Mouse (Mus musculus) ES-E14 (cell line): ENCODE measurements at regions not wholly inside any gene's neighbourhood (a gene's known extent, or its start where the extent isn't known, plus 50 kb on each side); places are given as distances from the start of the nearest gene placed in this dataset.

ENCODE experiments used
- DNase-seq: peaks from one replicate; pipeline ENCODE4 v3.0.0-alpha.2; 2013; ENCODE audit warnings: low read depth, low spot score
- H3K27ac ChIP-seq: 2 replicates; pipeline ENCODE4 v1.5.1; 2012; ENCODE audit warnings: low read depth, mild to moderate bottlenecking, low read length, moderate library complexity, mixed read lengths; ENCODE audit not compliant: poor library complexity, insufficient read depth, severe bottlenecking
- H3K36me3 ChIP-seq: 2 replicates; pipeline ENCODE4 v1.6.1; 2012; ENCODE audit warnings: mild to moderate bottlenecking, low read length, moderate library complexity, mixed read lengths; ENCODE audit not compliant: control insufficient read depth, poor library complexity, insufficient read depth, severe bottlenecking
- H3K4me1 ChIP-seq, 2 experiments: fragments of 150-350 bp in 1 of 2; sonication (generic) in 1 of 2; 2 replicates each; pipeline ENCODE4 v1.6.1; 2012; ENCODE audit warnings: low read length in 2 of 2, mild to moderate bottlenecking in 1 of 2, mixed read lengths in 1 of 2; ENCODE audit not compliant: control insufficient read depth in 2 of 2, insufficient read depth in 2 of 2, poor library complexity in 1 of 2
- H3K4me3 ChIP-seq, 2 experiments: fragments of 150-350 bp in 1 of 2; sonication (generic) in 1 of 2; 2 replicates each; pipeline ENCODE4 v1.5.1; 2012; ENCODE audit warnings: low read length in 2 of 2, low read depth in 1 of 2, mild to moderate bottlenecking in 1 of 2, mixed read lengths in 1 of 2; ENCODE audit not compliant: insufficient read depth in 1 of 2, poor library complexity in 1 of 2, severe bottlenecking in 1 of 2
- H3K9ac ChIP-seq: 2 replicates; pipeline ENCODE4 v1.6.1; 2012; ENCODE audit warnings: low read depth, mild to moderate bottlenecking, low read length, mixed read lengths; ENCODE audit not compliant: poor library complexity, insufficient read depth, severe bottlenecking
- H3K9me3 ChIP-seq: fragments of 150-350 bp; sonication (generic); 2 replicates; pipeline ENCODE4 v1.6.1; 2012; ENCODE audit warnings: low read depth, mild to moderate bottlenecking, low read length; ENCODE audit not compliant: control insufficient read depth, insufficient read depth
- CHD2 ChIP-seq: IDR thresholded peaks from 2 replicates; pipeline ENCODE4 v1.6.1; 2014; ENCODE audit warnings: mild to moderate bottlenecking, low read depth, low read length, inconsistent platforms
- HCFC1 ChIP-seq: IDR thresholded peaks from 2 replicates; pipeline ENCODE4 v1.6.1; 2012; ENCODE audit warnings: low read length, inconsistent platforms, borderline replicate concordance; ENCODE audit not compliant: insufficient read depth
- MAFK ChIP-seq: IDR thresholded peaks from 2 replicates; pipeline ENCODE4 v1.6.1; 2014; ENCODE audit warnings: mild to moderate bottlenecking, low read depth, low read length, inconsistent platforms; ENCODE audit not compliant: insufficient read depth
- ZC3H11A ChIP-seq: IDR thresholded peaks from 2 replicates; pipeline ENCODE4 v1.6.1; 2012; ENCODE audit warnings: low read depth, mild to moderate bottlenecking, inconsistent platforms, low read length, borderline replicate concordance
- ZNF384 ChIP-seq: IDR thresholded peaks from 2 replicates; pipeline ENCODE4 v1.6.1; 2012; ENCODE audit warnings: low read depth, low read length, inconsistent platforms
- in situ Hi-C, 2 experiments: fragments of 600-800 bp; cut with MboI; formaldehyde crosslinking; loops; one replicate each; pipeline ENCODE4 v1.15.1; 2025; ENCODE audit warnings: low sequenced_read_pairs in 2 of 2, inconsistent platforms in 1 of 2; ENCODE audit not compliant: unreplicated experiment in 2 of 2

DNA sequence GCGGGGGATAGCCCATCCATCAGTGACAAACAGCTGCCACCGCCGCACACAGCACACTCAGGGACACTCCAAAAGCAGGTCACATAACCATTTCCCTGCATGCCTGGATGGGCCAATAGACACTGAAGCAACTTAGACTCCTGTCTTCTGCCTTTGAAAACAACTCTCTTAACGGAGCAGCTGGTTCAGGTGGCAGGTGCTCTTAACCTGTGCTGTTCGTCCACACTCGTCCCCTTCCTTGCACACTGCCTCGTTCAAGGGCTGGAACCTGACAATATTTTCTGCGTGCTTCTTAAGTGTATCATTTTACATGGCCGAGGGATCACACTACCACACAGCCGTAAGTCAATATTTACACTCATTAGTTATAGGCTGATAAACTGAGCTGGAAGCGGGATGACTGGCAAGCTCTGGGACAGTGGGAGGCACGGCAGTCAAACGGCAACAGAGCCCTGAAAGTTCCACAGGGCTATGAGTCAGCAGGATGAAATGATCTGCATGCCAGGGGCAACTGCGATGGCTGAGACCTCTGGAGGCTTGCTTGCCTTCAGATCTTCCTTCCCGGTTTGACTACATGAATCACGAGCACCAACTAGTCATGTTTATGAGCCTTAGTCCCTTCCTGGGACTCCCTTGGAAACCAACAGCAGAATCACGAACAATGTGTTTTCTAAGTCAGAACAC is 92.0 kb upstream of the Sgk1 start:
- H3K4me3 ChIP-seq = no peak overlapping the region
- in situ Hi-C loops = no loop called here
- no peak overlapping the region for H3K27ac ChIP-seq
- TF ChIP-seq MAFK = peak; percentile 48; the same call in 1 of the 2 replicates
- no peak for TF ChIP-seq ZNF384
- TF ChIP-seq ZC3H11A = no peak
- TF ChIP-seq CHD2 = no peak
- no peak for TF ChIP-seq HCFC1
- H3K9me3 ChIP-seq = no peaks in the 10 kb centered on the region
- H3K9ac ChIP-seq = no peak overlapping the region
- H3K36me3 ChIP-seq = no peaks in the 10 kb centered on the region
- DNase-seq = no peak
- peaks cover 0 to 8% of the 10 kb centered on the region in 2 experiments; a peak in 1 of 4 replicates for H3K4me1 ChIP-seq

DNA sequence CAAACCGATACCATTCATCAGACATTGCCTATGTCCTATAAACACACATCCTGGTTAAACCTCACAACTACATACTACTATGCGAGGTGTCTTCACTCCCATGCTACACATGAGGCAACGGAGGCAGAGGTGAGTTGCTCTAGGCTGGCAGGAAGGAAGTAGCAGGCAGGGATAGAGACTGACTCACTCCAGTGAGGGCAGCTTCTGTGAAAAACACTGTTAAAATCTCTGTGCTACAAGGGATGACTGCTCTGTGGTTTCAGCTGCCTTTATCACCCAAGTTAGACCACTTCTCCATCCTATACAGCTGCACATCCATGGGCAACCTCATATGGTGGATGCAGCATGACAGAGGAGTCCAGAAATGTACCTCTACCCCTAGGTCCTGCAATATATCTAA is 91.0 kb upstream of the Sgk1 start:
- H3K4me3 ChIP-seq = no peak overlapping the region
- TF ChIP-seq ZC3H11A (no peak), MAFK (no peak), ZNF384 (no peak), HCFC1 (no peak), CHD2 (no peak)
- no peak overlapping the region for H3K9ac ChIP-seq
- in situ Hi-C loops = no loop called here
- no peaks in the 10 kb centered on the region for H3K36me3 ChIP-seq
- no peak for DNase-seq
- H3K27ac ChIP-seq = no peak overlapping the region
- H3K9me3 ChIP-seq = no peaks in the 10 kb centered on the region
- peaks cover 0 to 8% of the 10 kb centered on the region in 2 experiments; a peak in 1 of 4 replicates for H3K4me1 ChIP-seq

DNA sequence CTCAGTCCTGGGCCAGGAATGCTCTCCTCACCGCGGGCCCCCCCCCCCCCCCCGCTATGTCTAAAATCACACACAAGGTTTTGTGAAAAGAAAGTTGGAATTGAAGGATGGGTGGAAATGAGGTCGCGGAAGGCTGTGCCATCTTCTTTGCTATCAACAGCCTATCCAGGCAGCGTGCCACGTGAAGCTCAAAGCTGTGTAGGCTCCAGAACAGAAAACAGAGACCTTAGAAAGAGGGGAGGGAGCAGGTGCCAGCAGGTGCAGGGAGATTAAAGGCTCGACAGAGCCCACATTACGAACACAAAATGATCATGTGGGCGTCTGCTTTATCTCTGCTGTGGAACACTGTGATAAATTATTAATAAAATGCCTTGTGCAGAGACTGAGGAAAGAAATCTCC is 89.6 kb upstream of the Sgk1 start:
- H3K4me1 ChIP-seq = peaks cover 0 to 8% of the 10 kb centered on the region in 2 experiments; a peak in 1 of 4 replicates
- no peak overlapping the region for H3K27ac ChIP-seq
- in situ Hi-C loops = no loop called here
- H3K9ac ChIP-seq = no peak overlapping the region; the same call in 1 of the 2 replicates
- no peak for TF ChIP-seq HCFC1
- no peak overlapping the region for H3K4me3 ChIP-seq
- no peak for DNase-seq
- no peaks in the 10 kb centered on the region for H3K9me3 ChIP-seq
- H3K36me3 ChIP-seq = no peaks in the 10 kb centered on the region

DNA sequence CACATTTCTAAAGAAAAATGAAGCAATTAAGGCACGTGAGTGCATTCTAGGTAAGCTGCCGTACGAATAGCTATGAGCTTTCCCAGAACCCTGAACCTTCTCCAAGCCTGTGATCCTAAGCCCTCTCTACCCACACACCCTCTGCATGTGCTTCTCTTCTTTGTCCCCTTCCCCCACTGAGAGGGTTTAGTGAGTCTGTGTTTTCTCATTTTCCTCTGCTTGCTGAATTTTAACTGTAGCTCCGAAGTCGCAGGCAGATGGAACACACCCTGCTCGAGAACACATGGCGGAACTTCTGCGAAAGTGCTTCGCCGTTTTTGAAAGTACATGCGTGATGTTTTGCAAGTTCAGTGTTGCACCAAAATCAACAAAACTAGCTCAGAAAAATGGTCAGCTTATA is 88.3 kb upstream of the Sgk1 start:
- no peak for DNase-seq
- Histone ChIP-seq H3K9ac (no peak overlapping the region), H3K4me3 (no peak overlapping the region), H3K4me1 (peaks cover 0 to 8% of the 10 kb centered on the region in 2 experiments; a peak in 1 of 4 replicates), H3K36me3 (no peaks in the 10 kb centered on the region), H3K9me3 (no peaks in the 10 kb centered on the region), H3K27ac (no peak overlapping the region)
- TF ChIP-seq CHD2 (no peak), HCFC1 (no peak), ZNF384 (no peak), ZC3H11A (no peak), MAFK (no peak)
- in situ Hi-C loops = no loop called here

DNA sequence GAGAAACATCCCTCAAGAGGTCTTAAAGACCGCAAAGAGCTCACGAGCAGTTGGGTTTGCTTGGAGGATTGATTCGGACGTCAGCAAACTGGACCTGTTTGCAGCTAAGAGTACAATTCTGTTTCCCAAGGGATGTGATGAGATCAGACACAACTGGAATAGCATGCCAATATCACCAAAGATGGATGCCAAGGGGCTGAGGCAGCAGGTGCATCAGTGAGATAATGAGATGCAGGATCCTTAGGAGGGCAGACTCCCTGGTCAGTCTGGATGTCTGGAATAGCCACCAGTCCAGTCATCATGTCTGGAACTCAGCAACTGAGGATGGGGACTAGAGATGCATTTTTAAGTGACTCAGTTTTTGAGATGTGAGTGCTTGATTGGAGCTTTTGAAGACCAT is 85.6 kb upstream of the Sgk1 start:
- H3K4me1 ChIP-seq = no peaks in the 10 kb centered on the region; a peak in 1 of 4 replicates

More for the DNA sequence above, 85.6 kb upstream of the Sgk1 start:
- Histone ChIP-seq H3K4me3 (no peak overlapping the region), H3K36me3 (no peaks in the 10 kb centered on the region), H3K9ac (no peak overlapping the region), H3K9me3 (no peaks in the 10 kb centered on the region), H3K27ac (no peak overlapping the region)
- DNase-seq = no peak
- TF ChIP-seq CHD2 = no peak
- no peak for TF ChIP-seq ZC3H11A
- TF ChIP-seq HCFC1 = no peak
- no peak for TF ChIP-seq MAFK
- no peak for TF ChIP-seq ZNF384
- in situ Hi-C loops = no loop called here
